Mouse (Mus musculus) brain, embryonic 18.5 days (tissue): ENCODE data around the gene Med25.

Source experiments
- DNase-seq: peaks from one replicate; pipeline ENCODE4 v3.0.0-alpha.2; 2012; ENCODE audit warnings: low read depth, low spot score

Gene Med25

DNA sequence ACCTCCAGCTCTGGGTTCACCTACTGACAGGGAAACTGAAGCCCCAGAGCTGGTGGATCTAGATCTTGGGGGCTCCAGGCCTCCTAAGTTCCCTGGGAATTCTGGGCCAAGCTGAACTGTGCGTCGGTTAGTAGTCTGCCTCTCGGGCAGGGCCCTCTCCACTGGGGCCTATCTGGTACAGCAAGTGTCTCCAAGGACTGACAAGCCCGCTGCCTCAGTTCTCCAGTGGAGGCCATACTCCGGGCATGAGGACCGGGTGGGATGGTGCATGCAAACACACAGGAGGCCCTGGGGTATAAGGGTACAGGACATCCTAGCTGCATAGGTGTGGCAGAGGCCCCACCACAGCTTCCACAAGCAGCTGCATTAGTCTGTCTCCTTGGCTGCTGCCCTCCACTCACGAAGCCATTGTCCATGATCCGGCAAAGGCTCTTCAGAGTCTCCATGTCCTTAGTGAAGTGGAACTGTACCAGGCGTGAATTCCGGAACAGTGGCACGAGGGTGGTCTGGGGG is 28.5 kb downstream of the Med25 start:
- no peak for DNase-seq

DNA sequence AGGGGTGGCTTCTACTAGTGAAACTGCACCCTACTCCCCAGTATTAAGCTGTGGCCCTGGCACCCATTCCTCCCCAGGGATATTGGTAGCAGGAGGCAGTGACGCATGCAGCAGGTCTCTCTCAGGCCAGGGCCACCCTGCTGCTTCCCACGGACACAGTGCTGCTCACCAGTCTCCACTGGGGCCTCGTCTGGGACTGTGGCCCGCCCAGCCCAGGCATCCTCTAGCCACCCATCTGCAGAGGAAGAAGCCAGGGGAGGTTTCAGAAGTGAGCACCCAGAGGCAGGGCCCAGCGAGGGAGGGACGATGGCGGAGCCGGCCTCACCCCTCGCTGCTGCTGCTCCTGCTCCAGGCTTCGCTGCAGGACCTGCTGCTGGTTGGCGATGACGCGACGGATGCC is 29.3 kb downstream of the Med25 start:
- no peak for DNase-seq

GRCm38 (mm10) chr7:44862434-44862833 is 30.1 kb downstream of the Med25 start:
- DNase-seq = no peak

GRCm38 (mm10) chr7:44861429-44861816 is 31.1 kb downstream of the Med25 start:
- no peak for DNase-seq

DNA sequence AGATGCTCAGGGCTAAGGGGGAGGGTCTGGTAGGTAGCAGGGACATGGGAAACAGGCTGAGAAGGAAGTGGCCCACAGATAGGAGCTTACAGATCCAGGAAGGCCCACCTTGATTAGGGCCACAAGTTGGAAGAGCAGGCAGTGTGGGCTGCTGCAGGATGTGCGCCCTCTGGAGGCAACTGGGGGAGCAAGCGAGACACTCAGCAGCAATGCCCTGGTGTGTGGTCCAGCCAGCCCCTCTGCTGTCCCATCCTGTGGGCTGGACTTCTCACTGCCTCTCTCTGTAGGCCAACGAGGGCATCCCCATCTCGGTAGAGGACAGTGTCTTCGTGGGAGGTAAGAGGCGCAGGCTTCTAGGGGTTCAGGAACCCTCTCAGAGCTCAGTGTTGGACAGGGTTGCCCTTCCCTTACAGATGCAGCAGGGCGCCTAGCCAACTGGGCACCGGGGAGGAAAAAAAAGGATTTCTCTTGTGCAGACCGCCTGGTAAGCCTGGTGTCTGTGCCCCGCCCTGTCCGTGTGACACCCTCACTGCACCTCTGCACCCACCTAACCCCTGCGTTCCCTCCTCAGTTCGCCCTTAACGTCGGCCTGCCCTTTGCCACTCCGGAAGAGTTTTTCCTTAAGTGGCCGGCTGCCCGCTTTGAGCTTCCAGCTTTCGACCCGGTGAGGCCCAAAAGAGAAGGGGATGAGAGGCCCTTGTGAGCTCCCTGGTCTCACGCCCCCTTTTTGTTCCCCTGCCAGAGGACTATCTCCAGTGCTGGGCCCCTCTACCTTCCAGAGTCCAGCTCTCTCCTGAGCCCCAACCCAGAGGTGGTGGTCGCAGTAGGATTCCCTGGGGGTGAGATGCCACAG is 31.7 kb downstream of the Med25 start:
- no peak for DNase-seq

DNA sequence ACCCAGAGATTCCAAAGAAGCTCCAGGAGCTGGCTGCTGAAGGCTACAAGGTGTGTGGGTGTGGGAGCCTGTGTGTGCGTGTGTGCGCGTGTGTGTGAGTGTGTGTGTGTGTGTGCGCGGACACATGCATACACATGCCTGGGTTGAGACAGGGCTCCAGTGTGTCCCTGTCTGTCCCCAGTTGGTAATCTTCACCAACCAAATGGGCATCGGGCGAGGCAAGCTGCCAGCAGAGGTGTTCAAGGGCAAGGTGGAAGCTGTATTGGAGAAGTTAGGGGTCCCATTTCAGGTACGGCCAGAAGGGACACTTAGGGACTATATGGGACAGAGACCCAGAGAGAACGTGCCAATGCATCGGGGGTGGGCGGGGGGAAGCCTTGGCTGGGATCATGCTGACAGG is 32.6 kb downstream of the Med25 start:
- no peak for DNase-seq

DNA sequence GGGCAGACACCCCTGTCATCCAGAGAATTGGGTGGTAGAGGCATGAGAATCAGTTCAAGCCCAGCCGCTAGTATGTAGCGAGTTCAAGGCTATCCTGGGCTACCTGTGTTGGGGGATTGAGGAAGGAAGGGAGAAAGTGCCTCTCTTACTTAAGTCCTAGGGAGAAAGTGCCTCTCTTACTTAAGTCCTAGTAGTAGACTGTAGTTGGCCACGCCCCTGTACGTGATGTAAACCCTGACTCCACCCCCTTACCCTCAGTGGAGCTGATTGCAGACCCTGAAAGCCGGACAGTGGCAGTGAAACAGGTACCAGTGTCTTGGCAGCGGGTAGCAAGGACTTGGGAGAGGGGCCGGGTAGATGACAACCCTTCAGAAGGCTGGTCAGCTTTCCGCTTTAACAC is 34.6 kb downstream of the Med25 start:
- no peak for DNase-seq

- DNase-seq = peak; percentile 88
These were observed 35.4 kb downstream of the Med25 start, which contains the start of gene Pnkp for GRCm38 (mm10) chr7:44857042-44857552. Pnkp (plus strand) TSS chr7:44857139.

DNA sequence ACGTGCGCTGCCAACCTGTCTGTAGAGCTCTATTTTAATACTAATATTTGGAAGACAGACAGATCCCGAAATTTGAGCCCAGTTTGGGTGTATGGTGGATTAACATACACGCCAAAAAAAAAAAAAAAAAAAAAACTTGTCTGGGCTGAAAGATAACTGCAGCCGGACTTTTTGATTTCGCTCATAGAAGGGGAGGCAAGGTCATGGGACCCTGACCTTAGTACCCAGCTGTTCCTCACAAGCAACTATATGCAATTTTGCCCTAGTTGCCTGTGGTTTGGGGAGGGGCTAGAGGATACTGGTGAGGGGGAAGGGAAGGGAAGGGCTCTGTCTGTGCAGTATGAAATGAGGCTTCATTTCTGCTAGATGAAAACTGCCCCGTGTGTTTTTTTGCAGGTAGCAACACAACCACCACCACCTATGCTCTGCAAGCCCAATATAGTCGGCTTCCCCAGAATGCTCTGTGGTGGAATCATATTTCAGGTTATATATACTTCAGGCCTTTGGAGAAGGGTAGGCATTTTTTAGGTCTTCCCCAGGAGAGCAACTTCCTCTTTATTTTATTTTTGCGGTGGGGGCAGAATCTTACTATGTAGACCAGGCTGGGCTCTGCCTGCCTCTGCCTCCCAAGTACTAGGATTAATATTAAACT is 36.1 kb downstream of the Med25 start:
- DNase-seq = no peak

- DNase-seq = no peak
These were observed 37.5 kb downstream of the Med25 start for GRCm38 (mm10) chr7:44855036-44855435.

- no peak for DNase-seq
These were observed 38.0 kb downstream of the Med25 start for GRCm38 (mm10) chr7:44854356-44855031.

GRCm38 (mm10) chr7:44853596-44854355 is 38.7 kb downstream of the Med25 start:
- no peak for DNase-seq

GRCm38 (mm10) chr7:44853065-44853464 is 39.4 kb downstream of the Med25 start:
- no peak for DNase-seq

DNA sequence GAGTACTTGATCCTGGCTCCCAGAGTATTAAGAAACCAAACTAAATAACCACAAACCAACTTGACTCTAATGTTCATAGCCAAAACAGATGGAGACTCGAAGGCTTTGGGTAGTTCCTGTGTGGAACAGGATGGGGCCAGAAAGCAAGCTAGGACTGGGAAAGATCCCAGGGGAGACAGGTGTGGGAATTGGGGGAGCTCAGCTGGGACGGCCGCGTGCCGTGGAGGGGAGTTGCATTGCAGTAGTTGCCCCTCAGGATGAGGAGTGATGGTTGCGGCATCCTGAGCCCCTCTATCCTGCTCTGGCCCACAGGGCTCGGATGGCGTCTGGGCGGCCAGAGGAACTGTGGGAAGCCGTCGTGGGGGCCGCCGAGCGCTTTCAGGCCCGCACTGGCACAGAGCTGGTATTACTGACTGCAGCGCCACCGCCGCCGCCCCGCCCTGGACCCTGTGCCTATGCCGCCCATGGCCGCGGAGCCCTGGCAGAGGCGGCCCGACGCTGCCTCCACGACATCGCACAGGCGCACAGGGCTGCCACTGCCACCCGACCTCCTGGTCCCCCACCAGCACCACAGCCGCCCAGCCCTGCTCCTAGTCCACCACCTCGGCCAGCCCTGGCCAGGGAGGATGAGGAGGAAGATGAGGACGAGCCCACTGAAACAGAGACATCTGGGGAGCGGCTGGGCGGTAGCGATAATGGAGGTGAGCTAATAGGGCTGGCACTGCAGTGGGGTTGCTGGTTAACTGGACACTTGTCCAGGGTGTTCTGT is 40.1 kb downstream of the Med25 start:
- DNase-seq = no peak

DNA sequence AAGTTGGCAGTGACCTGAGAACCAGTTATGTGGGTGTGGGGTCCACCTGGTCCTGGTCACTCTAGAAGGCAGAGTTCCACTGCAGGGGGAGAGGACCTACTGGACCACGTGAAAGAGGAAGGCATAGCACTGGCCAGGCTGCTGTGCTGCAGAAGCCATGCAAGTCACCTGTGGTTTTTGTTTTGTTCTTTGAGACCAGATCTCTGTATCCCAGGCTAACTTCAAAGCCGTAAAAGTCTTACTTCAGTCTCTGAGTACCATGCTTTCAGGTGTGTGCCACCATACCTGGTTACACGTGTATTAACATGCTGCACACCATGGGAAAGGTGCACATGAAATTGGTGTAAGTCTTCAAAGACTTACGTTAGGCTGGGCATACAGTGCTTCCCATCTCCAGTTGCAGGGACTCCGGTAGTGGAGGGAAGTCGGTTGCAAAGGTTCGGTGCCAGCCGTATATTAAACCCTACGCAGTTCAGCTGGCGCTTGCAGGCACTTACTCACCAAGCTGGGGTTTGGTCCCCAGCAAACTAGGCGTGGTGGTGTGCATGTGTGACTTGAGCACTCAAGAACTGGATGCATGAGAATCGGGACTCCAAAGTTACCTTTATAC is 40.8 kb downstream of the Med25 start:
- no peak for DNase-seq

DNA sequence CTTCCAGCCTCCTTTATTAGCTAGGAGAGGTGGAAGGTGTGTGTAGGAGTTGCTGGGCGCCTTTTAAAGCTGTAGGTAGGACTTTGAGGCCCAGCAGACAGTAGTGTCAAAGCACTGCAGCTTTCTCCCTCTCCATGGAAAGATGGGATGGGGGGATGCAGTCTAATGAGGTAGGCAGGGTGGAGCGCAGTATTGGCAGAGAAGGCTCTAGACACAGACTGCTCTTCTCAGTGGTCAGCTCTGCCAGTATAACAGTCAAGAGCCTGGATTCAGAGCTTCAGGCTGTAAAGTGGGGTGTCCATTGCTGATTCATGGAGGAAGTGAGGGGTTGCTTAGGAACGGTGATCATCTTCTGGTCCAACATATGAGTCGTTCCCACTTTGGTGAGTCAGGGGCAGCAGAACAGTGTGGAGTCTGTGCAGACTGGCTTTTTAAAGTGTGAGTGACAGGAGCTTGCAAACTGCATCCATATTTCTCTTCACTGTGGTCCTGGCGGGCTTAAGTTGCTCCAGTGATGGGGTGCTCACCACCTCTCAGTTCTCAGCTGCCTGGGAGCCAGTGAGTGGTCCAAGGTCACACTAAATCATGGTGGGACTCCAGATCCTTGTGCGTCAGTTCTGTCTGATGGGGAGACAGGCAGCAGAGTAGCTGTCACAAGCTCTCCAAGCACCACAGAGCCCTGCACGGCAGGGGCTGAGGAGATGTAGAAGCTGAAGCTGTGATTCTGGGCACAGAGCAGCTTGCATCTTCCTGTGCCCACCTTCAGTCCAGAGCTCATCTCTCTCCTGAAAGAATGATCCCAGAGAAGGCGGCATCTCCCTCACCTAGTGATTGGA is 41.5 kb downstream of the Med25 start:
- no peak for DNase-seq

DNA sequence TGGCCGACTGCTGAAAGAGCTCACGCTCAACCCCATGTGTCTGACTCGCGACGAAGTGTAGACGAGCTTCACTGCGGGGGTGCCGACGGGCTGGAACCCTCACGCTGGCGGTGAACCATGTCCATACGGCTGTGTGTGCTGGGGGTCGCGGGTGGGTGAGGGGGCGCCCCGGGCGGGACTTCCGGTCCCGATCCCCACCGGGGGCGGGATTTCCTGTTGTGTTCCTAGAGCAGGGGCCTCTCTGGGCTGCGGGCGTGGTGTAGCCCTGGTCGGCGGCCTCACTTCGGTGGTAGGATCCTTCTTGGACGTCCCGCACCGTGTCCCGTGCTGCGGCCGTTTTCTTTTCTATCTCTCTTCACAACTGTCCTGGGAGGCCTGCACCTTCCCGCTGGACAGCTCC is 42.4 kb downstream of the Med25 start:
- DNase-seq = no peak

DNA sequence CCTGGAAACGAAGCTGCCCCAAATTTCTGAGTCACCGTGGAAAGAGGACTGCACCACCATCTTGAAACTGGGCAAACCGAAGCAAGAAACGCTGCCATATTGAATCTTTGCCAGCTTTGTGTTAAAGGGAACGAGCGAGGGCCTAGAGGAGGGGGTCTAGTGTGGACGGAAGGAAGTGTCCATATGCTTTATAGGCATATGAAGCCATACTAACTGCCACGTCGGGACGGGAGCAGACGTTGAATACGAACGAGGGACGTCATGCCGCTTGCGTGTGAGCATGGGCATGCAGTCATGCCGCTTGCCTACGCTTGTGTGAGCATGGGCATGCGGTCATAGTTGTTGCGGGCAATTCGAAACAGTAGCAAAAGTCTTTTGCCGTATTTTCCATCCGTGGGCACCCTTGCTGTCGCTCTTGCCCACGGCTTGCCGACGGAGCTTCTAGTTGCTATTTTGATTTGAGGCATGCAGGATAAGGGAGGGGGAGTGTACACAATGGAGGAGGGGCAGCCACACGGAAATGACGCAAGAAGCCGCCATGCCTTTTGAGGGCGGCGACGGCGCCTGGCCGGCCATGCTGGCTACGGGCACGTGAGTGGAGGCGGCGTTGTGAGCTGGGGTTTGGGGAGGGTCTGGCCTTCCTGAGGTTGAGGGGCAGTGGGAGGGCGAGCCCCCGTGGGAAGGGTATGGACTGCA is 42.9 kb downstream of the Med25 start:
- peak; percentile 96 for DNase-seq
